Mouse (Mus musculus): ENCODE results near the gene Tmem63c. TPM values are rescaled to one million over a fixed set of nuclear protein-coding genes. Genes with fewer than 3 reads are reported as not detected.

The Tmem63c gene
- polyA plus RNA-seq, 2 experiments: 0.10 TPM; not detected in 1

DNA sequence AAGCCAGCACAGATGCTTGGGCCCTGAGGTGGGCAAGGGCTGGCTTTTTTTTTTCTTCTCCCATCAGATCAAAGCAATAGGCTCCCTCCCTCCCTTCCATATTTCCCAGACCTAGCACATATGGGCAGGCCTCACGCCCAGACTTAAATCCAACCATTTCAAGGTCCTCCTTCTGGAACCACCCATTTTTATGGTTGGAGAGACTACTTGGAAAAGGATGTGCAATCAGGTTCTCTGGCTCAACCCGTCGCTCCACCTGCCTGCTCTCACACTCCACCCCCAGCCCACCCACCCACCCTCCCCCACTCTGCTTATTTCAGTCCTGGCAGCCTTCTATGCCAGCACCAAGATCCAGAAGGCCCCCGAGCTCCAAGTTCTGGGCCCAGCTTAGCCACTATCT, 34.6 kb upstream of the Tmem63c start:
- Histone ChIP-seq H3K27ac (replicated peaks; ENCODE audit: low read depth, low read length) (no peak overlapping the region), H3K36me3 (ENCODE audit: control insufficient read depth, insufficient read depth, low read length) (no peaks in the 10 kb centered on the region), H3K9me3 (ENCODE audit: control insufficient read depth, low read length) (no peaks in the 10 kb centered on the region), H3K4me2 (replicated peaks; ENCODE audit: low read depth, low read length, severe bottlenecking) (no peak overlapping the region), H3K4me1 (ENCODE audit: control insufficient read depth, insufficient read depth, low read length) (no peaks in the 10 kb centered on the region; the same call in 1 of the 2 replicates), H3K4me3 (replicated peaks; ENCODE audit: low read length) (no peak overlapping the region), H3K27me3 (ENCODE audit: control insufficient read depth, insufficient read depth, low read length) (peaks cover 66% of the 10 kb centered on the region), H3K9ac (ENCODE audit: low read depth, low read length, severe bottlenecking) (no peak overlapping the region)
- WGBS: 47% methylated on average over 4 of the region's 4 CpGs
- TF ChIP-seq POLR2A (IDR thresholded peaks at IDR 0.05; ENCODE audit: borderline replicate concordance, extremely low read depth, insufficient read depth, insufficient read length): no peak
- DNase-seq (ENCODE audit: low spot score) (no peak), ATAC-seq (ENCODE audit: low FRiP score, low read depth) (no peak)

DNA sequence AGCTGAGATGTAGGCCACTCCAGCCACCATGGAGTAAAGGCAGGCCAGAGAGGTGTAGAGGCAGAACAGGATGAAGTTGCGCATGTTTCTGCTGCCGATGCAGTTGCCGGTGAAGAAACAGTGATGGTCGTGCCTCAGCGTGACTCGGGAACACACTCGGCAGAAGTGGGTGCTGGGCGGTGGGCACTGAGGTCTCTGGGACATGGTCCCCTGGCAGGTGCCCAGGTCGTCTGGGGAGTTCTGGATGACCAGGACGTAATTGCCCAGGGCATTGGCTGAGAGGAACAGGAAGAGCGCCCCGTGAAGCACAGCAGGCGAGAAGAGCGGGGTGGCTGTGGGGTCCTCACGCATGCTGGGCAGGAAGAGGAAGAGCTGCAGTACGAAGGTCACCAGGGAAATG, 32.9 kb upstream of the Tmem63c start:
- H3K4me2 ChIP-seq (replicated peaks; ENCODE audit: low read depth, low read length, severe bottlenecking): no peak overlapping the region
- H3K4me1 ChIP-seq (ENCODE audit: control insufficient read depth, insufficient read depth, low read length): no peaks in the 10 kb centered on the region; the same call in 1 of the 2 replicates
- WGBS: 40% methylated on average over 16 of the region's 16 CpGs
- DNase-seq (ENCODE audit: low spot score) (no peak), ATAC-seq (ENCODE audit: low FRiP score, low read depth) (no peak)
- H3K9me3 ChIP-seq (ENCODE audit: control insufficient read depth, low read length): no peaks in the 10 kb centered on the region
- TF ChIP-seq POLR2A (IDR thresholded peaks at IDR 0.05; ENCODE audit: borderline replicate concordance, extremely low read depth, insufficient read depth, insufficient read length): no peak
- no peak overlapping the region for H3K27ac ChIP-seq (replicated peaks; ENCODE audit: low read depth, low read length)
- H3K4me3 ChIP-seq (replicated peaks; ENCODE audit: low read length): no peak overlapping the region
- H3K27me3 ChIP-seq (ENCODE audit: control insufficient read depth, insufficient read depth, low read length): peaks cover 60% of the 10 kb centered on the region
- H3K9ac ChIP-seq (ENCODE audit: low read depth, low read length, severe bottlenecking): no peak overlapping the region
- H3K36me3 ChIP-seq (ENCODE audit: control insufficient read depth, insufficient read depth, low read length): no peaks in the 10 kb centered on the region

DNA sequence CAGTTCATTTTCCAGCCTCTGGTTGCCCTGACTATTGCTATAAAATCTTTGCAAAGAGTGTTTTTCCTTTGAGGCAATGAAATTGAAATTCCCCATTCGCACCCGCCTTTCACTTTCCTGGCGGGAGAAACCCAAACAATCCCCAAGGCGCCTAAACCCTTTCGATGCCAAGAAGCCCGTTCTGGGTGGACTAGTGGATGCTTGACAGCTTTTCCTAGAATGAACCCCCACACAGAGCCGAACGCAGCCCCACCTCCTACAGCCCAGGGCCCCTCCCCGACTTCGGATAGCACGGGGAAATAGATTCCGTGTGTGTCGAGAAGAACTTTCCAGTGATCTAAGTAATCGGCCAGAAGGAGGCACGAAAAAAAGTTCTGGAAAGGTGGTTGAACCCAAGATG, 31.8 kb upstream of the Tmem63c start:
- 7% methylated on average over 15 of the region's 15 CpGs for WGBS
- peak overlapping the region; percentile 36; the same call in 1 of the 2 replicates for H3K4me2 ChIP-seq (replicated peaks; ENCODE audit: low read depth, low read length, severe bottlenecking)
- no peaks in the 10 kb centered on the region for H3K36me3 ChIP-seq (ENCODE audit: control insufficient read depth, insufficient read depth, low read length)
- peaks cover 50% of the 10 kb centered on the region for H3K27me3 ChIP-seq (ENCODE audit: control insufficient read depth, insufficient read depth, low read length)
- no peak overlapping the region for H3K9ac ChIP-seq (ENCODE audit: low read depth, low read length, severe bottlenecking)
- no peak overlapping the region for H3K27ac ChIP-seq (replicated peaks; ENCODE audit: low read depth, low read length)
- ATAC-seq (ENCODE audit: low FRiP score, low read depth) (no peak), DNase-seq (ENCODE audit: low spot score) (no peak)
- no peak for TF ChIP-seq POLR2A (IDR thresholded peaks at IDR 0.05; ENCODE audit: borderline replicate concordance, extremely low read depth, insufficient read depth, insufficient read length)
- H3K9me3 ChIP-seq (ENCODE audit: control insufficient read depth, low read length): no peaks in the 10 kb centered on the region
- H3K4me1 ChIP-seq (ENCODE audit: control insufficient read depth, insufficient read depth, low read length): no peaks in the 10 kb centered on the region; the same call in 1 of the 2 replicates
- H3K4me3 ChIP-seq (replicated peaks; ENCODE audit: low read length): no peak overlapping the region

DNA sequence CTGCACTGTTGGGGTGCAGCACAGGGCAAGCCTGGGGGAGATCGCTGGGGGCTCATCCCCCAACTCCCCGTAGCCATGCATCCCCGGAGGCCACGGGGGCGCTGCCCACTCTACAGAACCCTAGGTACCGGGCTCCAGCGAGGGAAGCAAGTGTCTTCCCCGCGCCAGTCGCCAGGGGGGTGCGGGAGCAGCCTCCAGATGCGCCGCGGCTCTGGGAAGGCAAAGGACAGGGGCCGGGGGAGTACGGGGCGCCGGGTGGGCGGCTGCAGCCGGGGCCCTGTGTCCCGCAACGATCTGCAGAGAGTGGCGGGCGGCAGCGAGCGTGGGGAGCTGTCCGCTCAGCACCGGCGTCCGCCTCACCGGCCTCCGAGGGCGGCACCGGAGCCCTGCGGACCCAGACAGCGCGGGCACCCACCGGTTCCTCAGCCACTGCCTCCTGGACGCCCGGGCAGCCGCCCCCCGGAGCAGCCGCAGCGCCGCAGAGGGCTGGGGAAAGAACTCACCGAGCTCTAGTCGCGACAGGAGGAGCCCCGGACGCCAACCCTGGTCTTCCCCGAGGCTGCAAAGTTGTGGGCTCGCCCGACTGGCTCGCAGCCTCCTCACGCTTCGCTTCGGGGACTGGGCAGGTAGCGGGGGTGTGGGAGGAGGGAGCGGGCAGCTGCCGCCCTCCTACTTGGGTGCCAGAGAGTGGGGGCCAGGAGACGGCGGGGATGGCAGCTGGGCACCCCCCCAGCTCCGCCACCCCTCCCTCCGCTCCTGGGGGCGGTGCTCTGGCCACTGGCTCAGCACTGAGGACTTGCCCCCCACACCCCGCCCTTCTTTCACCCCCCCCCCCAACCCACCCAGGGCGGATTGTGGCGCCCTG, 31.0 kb upstream of the Tmem63c start, which contains the start of gene Zdhhc22:
Gene Zdhhc22, minus strand, starts transcription at position 541 of the 865 bp plus-strand sequence.
- Histone ChIP-seq H3K27me3 (ENCODE audit: control insufficient read depth, insufficient read depth, low read length) (peaks cover 46% of the 10 kb centered on the region), H3K4me3 (replicated peaks; ENCODE audit: low read length) (peak within 1 kb of the TSS; percentile 7; the same call in 1 of the 2 replicates), H3K27ac (replicated peaks; ENCODE audit: low read depth, low read length) (no peak within 1 kb of the TSS), H3K9me3 (ENCODE audit: control insufficient read depth, low read length) (no peaks in the 10 kb centered on the region), H3K36me3 (ENCODE audit: control insufficient read depth, insufficient read depth, low read length) (no peaks in the 10 kb centered on the region), H3K4me2 (replicated peaks; ENCODE audit: low read depth, low read length, severe bottlenecking) (peak within 1 kb of the TSS; percentile 36), H3K4me1 (ENCODE audit: control insufficient read depth, insufficient read depth, low read length) (no peaks in the 10 kb centered on the region; the same call in 1 of the 2 replicates), H3K9ac (ENCODE audit: low read depth, low read length, severe bottlenecking) (no peak within 1 kb of the TSS)
- DNase-seq (ENCODE audit: low spot score) (no peak), ATAC-seq (ENCODE audit: low FRiP score, low read depth) (peak; percentile 68)
- TF ChIP-seq POLR2A (IDR thresholded peaks at IDR 0.05; ENCODE audit: borderline replicate concordance, extremely low read depth, insufficient read depth, insufficient read length): no peak
- WGBS: 3% methylated on average over 33 of the region's 68 CpGs

DNA sequence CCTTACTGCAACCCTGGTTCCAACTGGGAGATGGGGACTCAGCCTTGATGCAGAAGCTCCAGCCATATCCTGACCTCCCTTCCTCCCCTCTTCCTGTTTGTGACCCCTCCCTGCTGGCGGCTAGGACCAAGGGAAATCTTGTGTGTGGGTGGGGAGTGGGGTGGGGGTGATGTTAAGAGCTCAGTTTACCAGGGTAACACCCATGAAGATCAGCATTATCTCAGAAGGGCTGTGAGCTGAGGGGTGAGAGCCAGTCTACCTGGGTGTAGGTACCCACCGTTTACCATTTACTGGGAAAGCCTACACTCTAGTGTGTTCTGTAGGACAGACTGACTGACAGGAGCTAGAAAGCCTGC, 30.4 kb upstream of the Tmem63c start:
- Histone ChIP-seq H3K9ac (ENCODE audit: low read depth, low read length, severe bottlenecking) (no peak overlapping the region), H3K4me3 (replicated peaks; ENCODE audit: low read length) (no peak overlapping the region), H3K4me2 (replicated peaks; ENCODE audit: low read depth, low read length, severe bottlenecking) (no peak overlapping the region), H3K27ac (replicated peaks; ENCODE audit: low read depth, low read length) (no peak overlapping the region), H3K27me3 (ENCODE audit: control insufficient read depth, insufficient read depth, low read length) (peaks cover 46% of the 10 kb centered on the region), H3K9me3 (ENCODE audit: control insufficient read depth, low read length) (no peaks in the 10 kb centered on the region), H3K4me1 (ENCODE audit: control insufficient read depth, insufficient read depth, low read length) (no peaks in the 10 kb centered on the region; the same call in 1 of the 2 replicates), H3K36me3 (ENCODE audit: control insufficient read depth, insufficient read depth, low read length) (no peaks in the 10 kb centered on the region)
- no peak for TF ChIP-seq POLR2A (IDR thresholded peaks at IDR 0.05; ENCODE audit: borderline replicate concordance, extremely low read depth, insufficient read depth, insufficient read length)
- DNase-seq (ENCODE audit: low spot score) (no peak), ATAC-seq (ENCODE audit: low FRiP score, low read depth) (no peak)
- 30% methylated on average over 2 of the region's 2 CpGs for WGBS

Measured in limb, embryonic 14.5 days (tissue).